Mouse (Mus musculus) thymus, adult 2 months (tissue): ENCODE results near the gene Selenoh.

Experiments
- CTCF ChIP-seq: fragments of 200-500 bp; IDR thresholded peaks from 2 replicates; pipeline ENCODE4 v1.5.1; 2012; ENCODE audit warnings: mild to moderate bottlenecking, control low read depth, low read length, moderate library complexity, borderline replicate concordance; ENCODE audit not compliant: control insufficient read depth, poor library complexity, insufficient read depth; ENCODE audit errors: extremely low read depth
- POLR2A ChIP-seq: fragments of 200-500 bp; IDR thresholded peaks from 2 replicates; pipeline ENCODE4 v1.6.1; 2012; ENCODE audit warnings: mild to moderate bottlenecking, low read length, control low read depth, moderate library complexity; ENCODE audit not compliant: control insufficient read depth, poor library complexity, insufficient read depth; ENCODE audit errors: extremely low read depth

DNA sequence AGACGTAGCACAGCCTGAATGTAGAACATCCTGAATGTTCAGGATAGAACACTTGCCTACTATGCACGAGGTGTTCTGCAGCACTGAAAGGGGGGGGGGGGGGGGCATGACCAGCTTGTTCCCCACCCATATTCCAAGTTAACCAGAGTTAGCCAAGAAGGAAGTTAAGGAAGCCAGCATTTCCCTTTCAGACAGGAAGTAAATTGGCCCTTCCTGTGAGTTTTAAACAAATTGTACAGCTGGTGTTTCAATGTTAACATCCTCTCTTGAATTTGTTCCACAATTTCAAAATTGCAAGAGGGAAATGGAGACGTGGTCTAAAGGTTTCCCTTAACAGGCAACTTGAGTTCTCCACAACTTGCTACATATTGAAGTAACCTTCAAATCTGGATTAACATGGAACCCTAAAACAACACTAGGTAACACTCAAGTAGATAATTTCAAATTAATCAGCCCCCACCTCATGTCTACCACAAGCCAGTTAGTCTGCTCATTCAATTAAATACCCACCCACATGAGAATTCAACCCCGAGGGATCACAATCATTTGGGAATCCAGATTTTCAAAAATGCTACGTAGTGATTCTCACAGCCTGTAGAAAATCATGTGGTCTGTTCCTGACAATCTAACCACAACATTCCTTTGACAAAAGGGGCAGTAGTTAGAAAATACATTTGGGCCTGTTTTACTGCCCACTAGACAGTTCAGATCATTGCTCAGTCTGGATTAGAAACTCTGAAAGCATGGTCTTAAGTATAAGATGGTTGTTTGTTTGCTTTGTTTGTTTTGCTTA is 31.9 kb downstream of the Selenoh start:
- TF ChIP-seq POLR2A (no peak), CTCF (no peak)
